In genomic region chr4:97880120-97881055, GRCm38 (mm10) we compare ENCODE assay signal across 12 mouse cellular contexts.
DNase-seq lines count a peak whose midpoint lies in the region; ATAC-seq and TF ChIP-seq lines count a peak whose summit lies in the region.
"Had no signal": no experiment of that assay in that cellular context is flagged by ENCODE, and none has a peak within 500 bp of the region (broad histone marks: within the 10 kb centered on the region; RNA-seq: fewer than 3 reads in every experiment).

No protein-coding gene starts in this region.

- peaks cover 4% of the 10 kb centered on the region for H3K4me1 ChIP-seq in heart, adult 2 months (ENCODE audit: control insufficient read depth, insufficient read depth, low read length)

- 83% methylated on average over 9 of the region's 9 CpGs for WGBS in heart, adult 2 months

- no peak overlapping the region for H3K27ac ChIP-seq in heart, adult 2 months
- H3K27ac ChIP-seq: stomach, postnatal 0 days had no signal

- no peak overlapping the region for H3K9ac ChIP-seq in heart, adult 2 months (ENCODE audit: low read depth, low read length)
- H3K9ac ChIP-seq: lung, embryonic 14.5 days had no signal

- TF ChIP-seq EP300 in heart, adult 2 months (IDR thresholded peaks at IDR 0.05; ENCODE audit: insufficient read depth, low read depth, low read length) = no peak

- no peaks in the 10 kb centered on the region for H3K27me3 ChIP-seq in heart, adult 2 months (ENCODE audit: control insufficient read depth, insufficient read depth, low read length)
- H3K27me3 ChIP-seq: CH12.LX had no signal

- peaks cover 2% of the 10 kb centered on the region; the same call in 1 of the 2 replicates for H3K79me2 ChIP-seq in heart, adult 2 months (replicated peaks; ENCODE audit: control insufficient read depth, insufficient read depth, low read length)

- no peak overlapping the region for H3K4me3 ChIP-seq in heart, adult 2 months

- ATAC-seq in megakaryocyte, adult 5-6 weeks (ENCODE audit: poor library complexity, severe bottlenecking) = no peak

- no peak for TF ChIP-seq POLR2A in heart, adult 2 months (IDR thresholded peaks at IDR 0.05; ENCODE audit: insufficient read depth, low read depth, low read length)

- peaks cover 10% of the 10 kb centered on the region for H3K36me3 ChIP-seq in heart, adult 2 months (ENCODE audit: control insufficient read depth, insufficient read depth, low read length)

- DNase-seq in left cerebral cortex, postnatal 4 days = peak; percentile 75
- no peak for DNase-seq in left cerebral cortex, postnatal 10 days (ENCODE audit: extremely low spot score in 1 of 2, low spot score in 2 of 2)
- peak; percentile 96 for DNase-seq in cerebellum, adult 9-10 months
- peak; percentile 52 for DNase-seq in kidney, adult 18-20 months
- peak; percentile 75 to 91 for DNase-seq in layer of hippocampus, postnatal 14 days (ENCODE audit: low spot score in 2 of 2)
- DNase-seq in urinary bladder, postnatal 25 days (ENCODE audit: low spot score) = no peak
- no peak for DNase-seq in heart, adult 2 months
- DNase-seq: embryo, embryonic 11 days; lung, embryonic 14.5 days had no signal

- TF ChIP-seq CTCF in heart, adult 2 months (IDR thresholded peaks at IDR 0.05) = no peak

- intact Hi-C loops in left cerebral cortex, postnatal 4 days (cut with DNase I) = no loop called here
- intact Hi-C loops in left cerebral cortex, postnatal 10 days (cut with DNase I) = no loop called here
- intact Hi-C loops in heart, adult 2 months (cut with DNase I) = no loop called here

Comparison
In these comparisons a context has a peak if more than half of its experiments do, and no peak if none do; other contexts are left out.
1. DNase-seq: peak in left cerebral cortex, postnatal 4 days (single experiment), cerebellum, adult 9-10 months (single experiment), kidney, adult 18-20 months (single experiment) and layer of hippocampus, postnatal 14 days (2 of 2); none in left cerebral cortex, postnatal 10 days (0 of 2), urinary bladder, postnatal 25 days (single experiment) and heart, adult 2 months (0 of 2).